Mouse (Mus musculus): ENCODE results near the gene Glrx3. TPM values are rescaled to one million over a fixed set of nuclear protein-coding genes. Genes with fewer than 3 reads are reported as not detected.
A peak's percentile ranks its signal among the peaks of the same experiment; 100 is the strongest.

Glrx3 gene
- 311 and 328 TPM in 2 replicates for polyA plus RNA-seq (2014; fragmentation: Nextera tagmentation; extraction: Ambion mirVana)

DNA sequence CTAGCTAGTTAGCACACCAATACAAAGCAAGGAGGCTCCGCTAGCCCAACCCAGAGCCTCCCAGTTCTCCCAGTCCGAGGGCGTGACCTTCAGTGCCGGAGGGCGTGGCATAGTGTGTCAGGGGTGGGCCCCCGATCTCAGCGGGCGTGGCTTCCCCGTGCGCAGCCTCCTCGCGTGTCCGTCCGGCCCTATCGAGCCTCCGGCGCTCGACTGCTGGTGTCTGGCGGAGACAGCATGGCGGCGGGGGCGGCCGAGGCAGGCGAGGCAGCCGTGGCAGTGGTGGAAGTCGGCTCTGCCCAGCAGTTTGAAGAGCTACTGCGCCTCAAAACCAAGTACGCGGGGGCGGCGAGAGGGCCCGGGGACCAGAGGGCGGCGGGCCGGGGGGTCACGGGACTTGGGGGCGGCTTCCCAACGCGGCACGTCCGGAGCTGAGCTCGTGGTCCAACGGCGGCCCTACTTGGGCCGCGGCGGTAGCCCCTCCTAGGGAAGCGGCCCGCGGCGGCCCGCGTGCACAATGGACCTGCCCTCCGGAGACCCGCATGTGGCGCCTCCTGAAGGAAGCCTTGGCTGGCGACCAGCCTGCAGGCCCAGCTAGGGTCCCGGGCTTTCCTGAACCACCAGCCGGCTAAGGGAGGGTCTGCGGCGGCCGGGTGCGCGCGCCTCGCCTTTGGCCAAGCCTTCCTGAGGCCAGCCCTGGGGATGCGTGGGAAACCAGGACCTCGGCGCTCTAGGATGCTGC lies at the start of gene Glrx3:
Gene Glrx3, plus strand, starts transcription at position 175 of the 739 bp plus-strand sequence.
- no peaks in the 10 kb centered on the region for H3K36me3 ChIP-seq (ENCODE audit: control insufficient read depth, insufficient read depth, low read length)
- peak within 1 kb of the TSS; percentile 10; the same call in 1 of the 2 replicates for H3K27ac ChIP-seq (replicated peaks; ENCODE audit: low read depth, low read length)
- H3K27me3 ChIP-seq (ENCODE audit: control insufficient read depth, insufficient read depth, low read length) = no peaks in the 10 kb centered on the region
- no peaks in the 10 kb centered on the region for H3K9me3 ChIP-seq (ENCODE audit: control insufficient read depth, low read length)
- H3K4me3 ChIP-seq (ENCODE audit: low read depth, low read length) = peak within 1 kb of the TSS; percentile 89
- WGBS = under 1% methylated on average over 68 of the region's 69 CpGs
- peak; percentile 93 for ATAC-seq (ENCODE audit: insufficient number of reproducible peaks, low FRiP score, low TSS enrichment, low read depth)
- peak within 1 kb of the TSS; percentile 66 for H3K4me2 ChIP-seq (ENCODE audit: low read depth, severe bottlenecking)
- H3K9ac ChIP-seq (ENCODE audit: low read length) = peak within 1 kb of the TSS; percentile 90
- DNase-seq (ENCODE audit: low spot score) = peak; percentile 94
- peaks cover 2% of the 10 kb centered on the region for H3K4me1 ChIP-seq (ENCODE audit: control insufficient read depth, insufficient read depth, low read length)

DNA sequence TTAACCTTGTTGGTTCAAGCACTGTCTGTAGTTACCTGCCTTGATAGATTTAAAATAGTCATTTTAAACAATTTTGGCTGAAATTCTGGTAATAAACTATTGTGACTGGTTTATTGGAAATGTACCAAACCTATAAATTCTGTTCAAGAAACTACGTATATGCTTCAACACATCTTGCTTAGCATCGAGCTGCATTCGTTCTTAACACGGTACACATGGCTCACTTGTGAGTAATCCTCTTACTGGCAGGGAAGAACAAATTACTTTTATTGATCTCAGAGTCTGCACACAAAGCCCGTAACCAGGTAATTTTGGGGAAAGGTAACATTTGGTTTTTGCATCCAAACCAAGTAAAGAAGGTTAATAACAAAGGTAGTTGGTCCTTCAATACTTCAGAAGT lies 49.6 kb upstream of the Glrx3 start:
- DNase-seq (ENCODE audit: low spot score) (no peak), ATAC-seq (ENCODE audit: insufficient number of reproducible peaks, low FRiP score, low TSS enrichment, low read depth) (no peak)
- H3K27ac ChIP-seq (replicated peaks; ENCODE audit: low read depth, low read length) = no peak overlapping the region
- H3K9me3 ChIP-seq (ENCODE audit: control insufficient read depth, low read length) = no peaks in the 10 kb centered on the region
- WGBS = 76% methylated on average over 5 of the region's 5 CpGs
- H3K27me3 ChIP-seq (ENCODE audit: control insufficient read depth, insufficient read depth, low read length) = no peaks in the 10 kb centered on the region
- no peak overlapping the region for H3K4me3 ChIP-seq (ENCODE audit: low read depth, low read length)
- H3K36me3 ChIP-seq (ENCODE audit: control insufficient read depth, insufficient read depth, low read length) = no peaks in the 10 kb centered on the region
- no peak overlapping the region for H3K9ac ChIP-seq (ENCODE audit: low read length)
- H3K4me1 ChIP-seq (ENCODE audit: control insufficient read depth, insufficient read depth, low read length) = no peaks in the 10 kb centered on the region
- H3K4me2 ChIP-seq (ENCODE audit: low read depth, severe bottlenecking) = no peak overlapping the region

DNA sequence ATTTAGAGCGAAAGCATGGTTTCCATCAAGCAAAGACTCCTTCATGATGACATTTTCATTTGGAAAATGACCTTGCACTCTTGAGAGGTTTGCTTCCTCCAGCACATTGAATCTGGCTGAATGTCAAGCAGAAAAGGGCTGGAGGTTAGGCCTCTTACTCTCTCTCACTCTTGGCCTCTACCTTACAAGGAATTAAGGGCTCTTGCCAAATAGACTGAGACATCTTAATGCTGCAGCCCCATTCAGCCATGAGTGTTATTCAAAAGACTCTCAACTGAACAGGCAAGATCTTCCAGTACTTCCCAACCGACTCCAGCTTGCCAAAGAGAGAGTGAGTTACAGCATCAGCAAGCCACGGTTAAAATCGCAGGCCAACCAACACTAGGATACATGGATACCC lies 42.0 kb upstream of the Glrx3 start:
- H3K9me3 ChIP-seq (ENCODE audit: control insufficient read depth, low read length) = no peaks in the 10 kb centered on the region
- H3K36me3 ChIP-seq (ENCODE audit: control insufficient read depth, insufficient read depth, low read length) = no peaks in the 10 kb centered on the region
- ATAC-seq (ENCODE audit: insufficient number of reproducible peaks, low FRiP score, low TSS enrichment, low read depth) (no peak), DNase-seq (ENCODE audit: low spot score) (no peak)
- H3K4me2 ChIP-seq (ENCODE audit: low read depth, severe bottlenecking) = no peak overlapping the region
- no peak overlapping the region for H3K27ac ChIP-seq (replicated peaks; ENCODE audit: low read depth, low read length)
- no peaks in the 10 kb centered on the region for H3K27me3 ChIP-seq (ENCODE audit: control insufficient read depth, insufficient read depth, low read length)
- WGBS = 90% methylated on average over 4 of the region's 4 CpGs
- no peak overlapping the region for H3K9ac ChIP-seq (ENCODE audit: low read length)
- no peak overlapping the region for H3K4me3 ChIP-seq (ENCODE audit: low read depth, low read length)
- H3K4me1 ChIP-seq (ENCODE audit: control insufficient read depth, insufficient read depth, low read length) = no peaks in the 10 kb centered on the region

DNA sequence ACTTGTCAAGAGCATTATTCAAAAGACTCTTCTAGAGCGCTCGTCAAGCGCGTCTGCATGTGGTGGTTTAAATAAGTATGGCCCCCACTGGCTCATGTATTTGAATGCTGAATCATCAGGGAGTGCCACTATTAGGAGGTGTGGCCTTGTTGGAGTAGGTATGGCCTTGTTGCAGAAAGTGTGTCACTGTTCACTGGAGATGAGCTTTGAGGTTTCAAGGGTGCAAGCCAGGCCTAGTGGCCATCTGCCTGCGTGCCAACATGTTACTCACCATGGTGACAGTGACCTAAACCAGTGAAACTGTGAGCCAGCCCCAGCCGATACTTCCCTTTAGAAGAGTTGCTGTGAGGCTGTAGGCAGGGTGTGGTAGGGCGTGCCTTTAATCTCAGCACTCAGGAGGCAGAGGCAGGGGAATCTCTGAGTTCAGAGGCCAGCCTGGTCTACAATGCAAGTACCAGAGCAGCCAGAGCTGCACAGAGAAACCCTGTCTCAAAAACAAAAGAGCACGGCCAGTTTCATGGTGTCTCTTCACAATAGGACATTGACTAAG lies 40.0 kb upstream of the Glrx3 start:
- ATAC-seq (ENCODE audit: insufficient number of reproducible peaks, low FRiP score, low TSS enrichment, low read depth) (no peak), DNase-seq (ENCODE audit: low spot score) (no peak)
- WGBS = 96% methylated on average over 8 of the region's 8 CpGs
- Histone ChIP-seq H3K4me3 (ENCODE audit: low read depth, low read length) (no peak overlapping the region), H3K9ac (ENCODE audit: low read length) (no peak overlapping the region), H3K27ac (replicated peaks; ENCODE audit: low read depth, low read length) (no peak overlapping the region), H3K4me1 (ENCODE audit: control insufficient read depth, insufficient read depth, low read length) (no peaks in the 10 kb centered on the region), H3K9me3 (ENCODE audit: control insufficient read depth, low read length) (no peaks in the 10 kb centered on the region), H3K36me3 (ENCODE audit: control insufficient read depth, insufficient read depth, low read length) (no peaks in the 10 kb centered on the region), H3K27me3 (ENCODE audit: control insufficient read depth, insufficient read depth, low read length) (no peaks in the 10 kb centered on the region), H3K4me2 (ENCODE audit: low read depth, severe bottlenecking) (no peak overlapping the region)

DNA sequence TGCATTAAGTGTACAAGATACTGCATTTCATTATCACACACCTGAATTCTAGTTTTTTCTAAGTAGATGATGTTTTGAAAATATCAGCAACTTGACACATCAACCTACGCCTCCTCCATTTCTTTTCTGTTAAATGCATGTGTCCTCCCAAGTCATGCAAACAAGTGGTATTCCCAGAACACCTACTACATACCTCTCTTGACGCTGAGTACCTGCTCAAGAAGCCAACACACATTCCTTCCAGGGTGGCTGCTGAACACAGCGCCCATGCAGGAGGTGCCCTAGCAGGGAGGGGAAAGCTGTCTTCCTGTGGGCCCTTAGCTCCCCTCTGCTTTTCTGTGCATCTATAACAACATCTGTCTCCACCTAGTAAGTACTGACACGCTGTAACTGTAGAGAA lies 38.4 kb upstream of the Glrx3 start:
- Histone ChIP-seq H3K9me3 (ENCODE audit: control insufficient read depth, low read length) (no peaks in the 10 kb centered on the region), H3K4me2 (ENCODE audit: low read depth, severe bottlenecking) (no peak overlapping the region), H3K4me1 (ENCODE audit: control insufficient read depth, insufficient read depth, low read length) (no peaks in the 10 kb centered on the region), H3K9ac (ENCODE audit: low read length) (no peak overlapping the region), H3K27me3 (ENCODE audit: control insufficient read depth, insufficient read depth, low read length) (no peaks in the 10 kb centered on the region), H3K4me3 (ENCODE audit: low read depth, low read length) (no peak overlapping the region), H3K36me3 (ENCODE audit: control insufficient read depth, insufficient read depth, low read length) (no peaks in the 10 kb centered on the region), H3K27ac (replicated peaks; ENCODE audit: low read depth, low read length) (no peak overlapping the region)
- DNase-seq (ENCODE audit: low spot score) (no peak), ATAC-seq (ENCODE audit: insufficient number of reproducible peaks, low FRiP score, low TSS enrichment, low read depth) (no peak)
- 90% methylated on average over 4 of the region's 4 CpGs for WGBS

DNA sequence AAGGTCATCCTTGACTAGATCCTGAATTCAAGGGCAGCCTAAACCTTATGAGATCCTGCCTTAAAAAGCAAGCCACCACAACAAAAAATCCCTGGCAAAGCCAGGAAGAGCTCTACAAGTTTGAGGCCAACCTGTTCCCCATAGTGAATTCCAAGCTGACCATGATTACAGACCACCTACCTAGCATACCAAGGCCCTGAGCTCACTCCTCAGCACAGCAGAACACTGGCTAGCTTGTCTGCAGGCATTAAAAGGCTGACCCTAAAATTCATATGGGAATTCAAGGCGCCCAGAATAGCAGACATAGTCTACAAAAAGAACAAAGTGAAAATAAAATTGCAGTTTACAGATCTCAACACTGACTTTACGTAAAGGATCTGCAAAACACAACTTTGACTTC lies 33.3 kb upstream of the Glrx3 start:
- Histone ChIP-seq H3K27me3 (ENCODE audit: control insufficient read depth, insufficient read depth, low read length) (no peaks in the 10 kb centered on the region), H3K27ac (replicated peaks; ENCODE audit: low read depth, low read length) (no peak overlapping the region), H3K9me3 (ENCODE audit: control insufficient read depth, low read length) (no peaks in the 10 kb centered on the region), H3K36me3 (ENCODE audit: control insufficient read depth, insufficient read depth, low read length) (no peaks in the 10 kb centered on the region), H3K4me2 (ENCODE audit: low read depth, severe bottlenecking) (no peak overlapping the region), H3K9ac (ENCODE audit: low read length) (no peak overlapping the region), H3K4me3 (ENCODE audit: low read depth, low read length) (no peak overlapping the region), H3K4me1 (ENCODE audit: control insufficient read depth, insufficient read depth, low read length) (no peaks in the 10 kb centered on the region)
- WGBS = 85% methylated on average over 2 of the region's 2 CpGs
- no peak for DNase-seq (ENCODE audit: low spot score)
- no peak for ATAC-seq (ENCODE audit: insufficient number of reproducible peaks, low FRiP score, low TSS enrichment, low read depth)

DNA sequence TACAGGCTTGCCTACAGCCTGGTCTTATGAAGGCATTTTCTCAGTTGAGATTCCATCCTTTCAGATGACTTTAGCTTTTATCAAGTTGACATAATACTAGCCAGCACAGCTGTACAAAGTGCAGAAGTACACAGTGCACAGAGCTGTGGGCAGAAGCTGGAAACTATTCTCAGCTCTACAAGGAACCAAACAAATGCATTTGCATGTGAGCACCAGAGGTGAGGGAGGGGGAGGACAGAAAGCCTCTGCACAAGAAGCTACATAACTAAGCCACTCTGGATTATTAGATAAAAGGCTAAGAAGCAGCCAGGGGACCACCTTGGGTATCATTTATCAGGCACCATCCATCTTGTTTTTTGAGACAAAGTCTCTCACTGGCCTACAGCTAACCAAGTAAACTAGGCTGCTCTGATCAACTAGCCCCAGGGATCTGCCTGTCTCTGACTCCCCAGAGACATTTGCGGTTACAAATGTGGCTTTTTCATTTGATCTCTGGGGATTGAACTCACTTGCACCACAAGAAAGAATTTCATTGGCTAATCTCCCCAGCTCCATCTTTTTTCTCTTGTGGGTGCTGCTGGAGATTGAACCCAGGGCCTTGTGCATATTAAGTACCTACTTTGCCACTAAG lies 29.9 kb upstream of the Glrx3 start:
- ATAC-seq (ENCODE audit: insufficient number of reproducible peaks, low FRiP score, low TSS enrichment, low read depth) = no peak
- H3K4me1 ChIP-seq (ENCODE audit: control insufficient read depth, insufficient read depth, low read length) = peaks cover 3% of the 10 kb centered on the region; the same call in 1 of the 2 replicates
- no peaks in the 10 kb centered on the region for H3K36me3 ChIP-seq (ENCODE audit: control insufficient read depth, insufficient read depth, low read length)
- no peak for DNase-seq (ENCODE audit: low spot score)
- H3K9me3 ChIP-seq (ENCODE audit: control insufficient read depth, low read length) = no peaks in the 10 kb centered on the region
- no peak overlapping the region for H3K9ac ChIP-seq (ENCODE audit: low read length)
- no peak overlapping the region for H3K4me3 ChIP-seq (ENCODE audit: low read depth, low read length)
- 78% methylated on average over 1 of the region's 1 CpGs for WGBS
- H3K4me2 ChIP-seq (ENCODE audit: low read depth, severe bottlenecking) = no peak overlapping the region
- no peak overlapping the region for H3K27ac ChIP-seq (replicated peaks; ENCODE audit: low read depth, low read length)
- H3K27me3 ChIP-seq (ENCODE audit: control insufficient read depth, insufficient read depth, low read length) = no peaks in the 10 kb centered on the region

DNA sequence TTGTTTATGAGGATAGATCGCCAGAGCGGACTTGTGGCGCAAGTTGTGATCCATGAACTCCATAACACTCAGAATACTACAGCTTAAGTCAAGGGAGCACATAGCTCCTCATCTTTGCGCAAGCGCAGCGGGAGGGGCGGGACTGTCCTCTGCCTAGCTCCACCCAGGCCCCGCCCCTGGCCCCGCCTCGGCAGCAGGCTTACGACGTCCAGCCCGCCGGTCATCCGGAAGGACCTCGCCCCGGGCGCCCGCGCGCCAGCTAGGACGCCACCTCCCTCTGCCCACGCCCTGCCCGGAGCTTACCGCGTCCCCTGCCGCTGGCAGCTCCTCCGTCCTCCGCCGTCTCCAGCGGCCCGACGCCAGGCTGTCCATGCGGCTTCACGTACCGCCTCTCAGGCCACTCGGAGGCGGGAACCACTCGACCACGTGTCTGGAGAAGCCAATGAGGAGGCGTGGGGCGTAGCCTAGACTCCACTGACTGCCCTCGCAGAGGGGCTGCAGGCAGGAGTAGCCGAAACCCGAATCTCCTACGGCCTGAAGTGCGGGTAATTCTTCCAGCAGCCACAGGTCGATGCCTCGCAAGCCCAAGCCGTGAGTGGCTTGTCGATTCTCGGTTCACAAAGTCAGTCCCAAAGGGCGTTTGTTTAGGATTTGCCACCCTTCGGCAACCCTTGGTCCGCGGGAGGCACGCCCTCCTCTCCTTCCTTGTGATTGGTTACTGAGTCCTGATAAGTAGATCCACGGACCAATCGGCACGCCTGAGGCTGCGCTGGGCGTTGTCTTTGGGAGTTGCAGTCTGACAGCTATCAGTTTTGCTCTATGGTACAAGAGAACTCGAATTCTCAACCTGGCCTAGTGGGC lies 26.8 kb upstream of the Glrx3 start, which contains the start of gene 9430038I01Rik:
Gene 9430038I01Rik, minus strand, starts transcription at position 426 of the 861 bp plus-strand sequence.
- peak within 1 kb of the TSS; percentile 74 for H3K9ac ChIP-seq (ENCODE audit: low read length)
- H3K4me2 ChIP-seq (ENCODE audit: low read depth, severe bottlenecking) = peak within 1 kb of the TSS; percentile 50
- H3K27ac ChIP-seq (replicated peaks; ENCODE audit: low read depth, low read length) = peak within 1 kb of the TSS; percentile 48; the same call in 1 of the 2 replicates
- H3K27me3 ChIP-seq (ENCODE audit: control insufficient read depth, insufficient read depth, low read length) = no peaks in the 10 kb centered on the region
- peak within 1 kb of the TSS; percentile 63 for H3K4me3 ChIP-seq (ENCODE audit: low read depth, low read length)
- DNase-seq (ENCODE audit: low spot score) (peak; percentile 96), ATAC-seq (ENCODE audit: insufficient number of reproducible peaks, low FRiP score, low TSS enrichment, low read depth) (peak; percentile 99)
- under 1% methylated on average over 63 of the region's 63 CpGs for WGBS
- no peaks in the 10 kb centered on the region for H3K9me3 ChIP-seq (ENCODE audit: control insufficient read depth, low read length)
- H3K36me3 ChIP-seq (ENCODE audit: control insufficient read depth, insufficient read depth, low read length) = no peaks in the 10 kb centered on the region
- peaks cover 3% of the 10 kb centered on the region; the same call in 1 of the 2 replicates for H3K4me1 ChIP-seq (ENCODE audit: control insufficient read depth, insufficient read depth, low read length)

All from limb, embryonic 11.5 days (tissue).